In genomic region chr19:24554425-24554824, GRCm38 (mm10) we compare ENCODE assay signal across 9 mouse cellular contexts. TPM values are rescaled to one million over a fixed set of nuclear protein-coding genes. Genes with fewer than 3 reads are reported as not detected.
DNase-seq lines count a peak whose midpoint lies in the region; ATAC-seq and TF ChIP-seq lines count a peak whose summit lies in the region.
"Had no signal": no experiment of that assay in that cellular context is flagged by ENCODE, and none has a peak within 500 bp of the region (broad histone marks: within the 10 kb centered on the region; RNA-seq: fewer than 3 reads in every experiment).

No protein-coding gene starts in this region.

- H3K27ac ChIP-seq in heart, embryonic 11.5 days (ENCODE audit: low read depth, low read length) = peak overlapping the region; percentile 80
- peak overlapping the region; percentile 94 for H3K27ac ChIP-seq in liver, embryonic 13.5 days
- no peak overlapping the region for H3K27ac ChIP-seq in stomach, postnatal 0 days (replicated peaks)

- WGBS in heart, embryonic 11.5 days (ENCODE audit: insufficient replicate concordance) = 18% methylated on average over 4 of the region's 4 CpGs
- 23% methylated on average over 4 of the region's 4 CpGs for WGBS in liver, embryonic 13.5 days (ENCODE audit: insufficient replicate concordance)
- WGBS in stomach, postnatal 0 days = 26% methylated on average over 4 of the region's 4 CpGs

- no peaks in the 10 kb centered on the region for H3K27me3 ChIP-seq in heart, embryonic 11.5 days (ENCODE audit: control insufficient read depth, insufficient read depth, low read length)
- H3K27me3 ChIP-seq in liver, embryonic 13.5 days = peaks cover 31% of the 10 kb centered on the region
- peaks cover 4% of the 10 kb centered on the region; the same call in 1 of the 2 replicates for H3K27me3 ChIP-seq in stomach, postnatal 0 days (ENCODE audit: control insufficient read depth, insufficient read depth, low read length)

- ATAC-seq in heart, embryonic 11.5 days (replicated peaks; ENCODE audit: insufficient number of reproducible peaks, low FRiP score, low TSS enrichment) = no peak
- ATAC-seq in liver, embryonic 13.5 days (ENCODE audit: low read depth) = 0 out of 2 replicates have a peak, but pooled peaks have one; percentile 1
- ATAC-seq in stomach, postnatal 0 days (ENCODE audit: low FRiP score, low TSS enrichment) = no peak

- no peak for DNase-seq in heart, adult 11 months
- DNase-seq in thymus, postnatal 0 days (ENCODE audit: low spot score) = peak; percentile 12
- no peak for DNase-seq in thymus, adult 18-20 months
- DNase-seq in liver, embryonic 13.5 days = no peak
- no peak for DNase-seq in stomach, postnatal 0 days (ENCODE audit: low spot score)
- no peak for DNase-seq in Muller cell, postnatal 12 days (ENCODE audit: inconsistent ontology term)
- DNase-seq in frontal cortex, postnatal 14 days (ENCODE audit: low spot score in 2 of 2) = no peak
- DNase-seq: heart, adult 2 months had no signal

- no peak for TF ChIP-seq EP300 in stomach, postnatal 0 days (optimal IDR thresholded peaks at IDR 0.05)

- peak overlapping the region; percentile 73 for H3K9ac ChIP-seq in heart, embryonic 11.5 days (ENCODE audit: low read depth, low read length)
- H3K9ac ChIP-seq in liver, embryonic 13.5 days = peak overlapping the region; percentile 96
- H3K9ac ChIP-seq in stomach, postnatal 0 days (ENCODE audit: low read length) = no peak overlapping the region

- H3K9me3 ChIP-seq in heart, embryonic 11.5 days (replicated peaks; ENCODE audit: control insufficient read depth, low read length) = no peaks in the 10 kb centered on the region
- no peaks in the 10 kb centered on the region for H3K9me3 ChIP-seq in liver, embryonic 13.5 days (replicated peaks)
- no peaks in the 10 kb centered on the region for H3K9me3 ChIP-seq in stomach, postnatal 0 days (ENCODE audit: control insufficient read depth, low read length)

- H3K4me1 ChIP-seq in heart, embryonic 11.5 days (ENCODE audit: control insufficient read depth, insufficient read depth, low read length) = peaks cover 17% of the 10 kb centered on the region
- H3K4me1 ChIP-seq in liver, embryonic 13.5 days (replicated peaks) = peaks cover 48% of the 10 kb centered on the region
- peaks cover 6% of the 10 kb centered on the region for H3K4me1 ChIP-seq in stomach, postnatal 0 days (replicated peaks; ENCODE audit: control insufficient read depth, insufficient read depth)

- TF ChIP-seq CTCF in stomach, postnatal 0 days (IDR thresholded peaks at IDR 0.05; ENCODE audit: low read depth) = no peak

- H3K4me3 ChIP-seq in heart, embryonic 11.5 days (ENCODE audit: low read depth, low read length) = peak overlapping the region; percentile 70
- peak overlapping the region; percentile 90 for H3K4me3 ChIP-seq in liver, embryonic 13.5 days (replicated peaks)
- 0 out of 2 replicates have a peak overlapping the region, but pooled peaks have one; percentile 73 for H3K4me3 ChIP-seq in stomach, postnatal 0 days (ENCODE audit: low read depth, low read length)

- no peaks in the 10 kb centered on the region for H3K36me3 ChIP-seq in heart, embryonic 11.5 days (ENCODE audit: control insufficient read depth, insufficient read depth, low read length)
- no peaks in the 10 kb centered on the region for H3K36me3 ChIP-seq in liver, embryonic 13.5 days
- no peaks in the 10 kb centered on the region for H3K36me3 ChIP-seq in stomach, postnatal 0 days (ENCODE audit: control insufficient read depth, insufficient read depth, low read length)

- peak overlapping the region; percentile 88 for H3K4me2 ChIP-seq in heart, embryonic 11.5 days
- peak overlapping the region; percentile 94 for H3K4me2 ChIP-seq in liver, embryonic 13.5 days
- peak overlapping the region; percentile 86 for H3K4me2 ChIP-seq in stomach, postnatal 0 days (replicated peaks; ENCODE audit: low read depth)

RNA-seq across cellular contexts. Expression of gene Pip5k1b, which starts 1.2 kb away (rescaled TPM):
- 12.3 TPM in 2 replicates for polyA plus RNA-seq in heart, embryonic 11.5 days (2014; fragmentation: Nextera tagmentation; extraction: Ambion mirVana)
- 5.1 and 6.1 TPM in 2 replicates for polyA plus RNA-seq in thymus, postnatal 0 days (2015; fragmentation: Nextera tagmentation; extraction: Ambion mirVana)
- 8.5 and 10.2 TPM in 2 replicates for polyA plus RNA-seq in liver, embryonic 13.5 days (2015; fragmentation: Nextera tagmentation; extraction: Ambion mirVana)
- polyA plus RNA-seq in stomach, postnatal 0 days (2015; fragmentation: Nextera tagmentation; extraction: Ambion mirVana) = 5.2 and 5.5 TPM in 2 replicates
